Mouse (Mus musculus): ENCODE results near the gene Gucy2d. TPM values are rescaled to one million over a fixed set of nuclear protein-coding genes. Genes with fewer than 3 reads are reported as not detected.

The Gucy2d gene
- polyA plus RNA-seq, 1 experiment from 2014 or later = not detected

GRCm38 (mm10) chr7:98415550-98415949 lies 24.7 kb upstream of the Gucy2d start:
- no peak overlapping the region for H3K4me2 ChIP-seq (ENCODE audit: low read depth, low read length, severe bottlenecking)
- DNase-seq (ENCODE audit: low spot score) (no peak), ATAC-seq (replicated peaks; ENCODE audit: low FRiP score) (no peak)
- H3K9me3 ChIP-seq (ENCODE audit: control insufficient read depth, low read length) = no peaks in the 10 kb centered on the region
- no peak overlapping the region for H3K27ac ChIP-seq (ENCODE audit: low read depth, low read length)
- no peak overlapping the region for H3K9ac ChIP-seq (ENCODE audit: low read length)
- 59% methylated on average over 3 of the region's 3 CpGs for WGBS
- H3K4me3 ChIP-seq (ENCODE audit: low read depth, low read length) = no peak overlapping the region
- no peaks in the 10 kb centered on the region; the same call in 1 of the 2 replicates for H3K4me1 ChIP-seq (replicated peaks; ENCODE audit: control insufficient read depth, insufficient read depth, low read length)
- no peaks in the 10 kb centered on the region for H3K27me3 ChIP-seq (ENCODE audit: control insufficient read depth, insufficient read depth, low read length)
- H3K36me3 ChIP-seq (ENCODE audit: control insufficient read depth, insufficient read depth, low read length) = no peaks in the 10 kb centered on the region

- ATAC-seq (replicated peaks; ENCODE audit: low FRiP score) = no peak
- no peak for DNase-seq (ENCODE audit: low spot score)
- H3K9ac ChIP-seq (ENCODE audit: low read length) = no peak overlapping the region
- no peaks in the 10 kb centered on the region; the same call in 1 of the 2 replicates for H3K4me1 ChIP-seq (replicated peaks; ENCODE audit: control insufficient read depth, insufficient read depth, low read length)
- no peaks in the 10 kb centered on the region for H3K27me3 ChIP-seq (ENCODE audit: control insufficient read depth, insufficient read depth, low read length)
- no peak overlapping the region for H3K4me2 ChIP-seq (ENCODE audit: low read depth, low read length, severe bottlenecking)
- no peaks in the 10 kb centered on the region for H3K9me3 ChIP-seq (ENCODE audit: control insufficient read depth, low read length)
- H3K36me3 ChIP-seq (ENCODE audit: control insufficient read depth, insufficient read depth, low read length) = no peaks in the 10 kb centered on the region
- no peak overlapping the region for H3K4me3 ChIP-seq (ENCODE audit: low read depth, low read length)
- H3K27ac ChIP-seq (ENCODE audit: low read depth, low read length) = no peak overlapping the region
- WGBS = 71% methylated on average over 4 of the region's 4 CpGs
These were observed 24.2 kb upstream of the Gucy2d start for GRCm38 (mm10) chr7:98416020-98416419.

DNA sequence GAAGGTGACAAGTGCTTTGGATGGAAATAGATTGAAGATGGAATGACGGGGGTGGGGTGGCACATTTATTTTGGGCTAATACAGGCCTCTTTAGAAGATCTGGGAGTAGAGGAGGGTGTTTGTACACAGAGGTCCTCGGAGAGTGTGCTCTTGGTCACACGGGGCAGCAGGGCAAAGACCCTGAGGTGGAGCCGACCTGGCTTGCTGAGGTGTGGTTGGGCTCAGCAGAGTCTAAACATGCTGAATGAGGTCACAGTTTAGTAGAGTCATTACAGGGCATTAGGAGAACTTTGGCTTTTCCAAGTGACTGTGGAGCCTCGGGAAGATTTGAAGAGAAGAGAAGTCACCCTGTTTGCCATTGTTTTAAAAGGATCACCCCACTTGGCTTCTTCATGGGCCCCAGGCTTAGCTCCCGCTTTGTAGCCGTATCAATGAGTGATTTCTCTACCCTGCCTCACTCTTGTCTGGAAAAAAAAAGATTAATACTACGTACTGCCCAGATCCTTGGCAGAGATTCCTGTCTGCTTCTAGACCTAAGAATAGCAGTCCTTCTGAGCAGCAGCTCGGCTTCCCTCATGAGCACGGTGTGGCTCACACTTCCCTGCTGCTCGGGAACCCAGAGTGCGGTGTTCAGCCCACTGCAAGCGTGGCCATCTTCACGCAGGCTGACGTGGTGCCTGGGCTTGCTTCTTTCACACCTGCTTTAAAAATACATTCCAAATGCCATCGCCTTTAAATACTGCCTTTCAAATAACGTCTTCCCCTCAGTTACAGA lies 22.0 kb upstream of the Gucy2d start:
- Histone ChIP-seq H3K9me3 (ENCODE audit: control insufficient read depth, low read length) (no peaks in the 10 kb centered on the region; the same call in 1 of the 2 replicates), H3K4me1 (replicated peaks; ENCODE audit: control insufficient read depth, insufficient read depth, low read length) (no peaks in the 10 kb centered on the region; the same call in 1 of the 2 replicates), H3K27me3 (ENCODE audit: control insufficient read depth, insufficient read depth, low read length) (no peaks in the 10 kb centered on the region), H3K4me2 (ENCODE audit: low read depth, low read length, severe bottlenecking) (no peak overlapping the region), H3K9ac (ENCODE audit: low read length) (no peak overlapping the region), H3K36me3 (ENCODE audit: control insufficient read depth, insufficient read depth, low read length) (no peaks in the 10 kb centered on the region), H3K27ac (ENCODE audit: low read depth, low read length) (no peak overlapping the region), H3K4me3 (ENCODE audit: low read depth, low read length) (no peak overlapping the region)
- ATAC-seq (replicated peaks; ENCODE audit: low FRiP score) = no peak
- DNase-seq (ENCODE audit: low spot score) = no peak
- WGBS = 84% methylated on average over 17 of the region's 17 CpGs

DNA sequence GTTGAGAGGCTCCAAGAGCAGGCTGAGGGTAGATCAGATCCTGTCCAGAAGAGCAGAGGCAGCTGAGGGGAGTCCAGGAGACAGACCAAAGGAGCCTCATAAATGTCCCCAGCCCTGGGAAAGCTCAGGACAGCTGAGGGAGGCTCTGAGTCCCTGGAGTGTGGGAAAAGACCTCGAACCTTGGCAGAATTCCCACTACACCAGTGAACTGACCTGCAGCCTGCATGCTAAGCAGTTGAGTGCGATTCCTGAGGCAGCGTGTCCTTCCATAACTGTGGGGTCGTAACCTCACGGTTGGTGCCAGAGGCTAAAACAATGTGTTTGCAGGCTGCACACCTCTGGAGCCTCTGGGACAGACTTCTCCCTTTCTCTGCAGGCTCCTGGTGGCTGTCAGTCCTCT lies 20.9 kb upstream of the Gucy2d start:
- 69% methylated on average over 5 of the region's 5 CpGs for WGBS
- DNase-seq (ENCODE audit: low spot score) = no peak

GRCm38 (mm10) chr7:98423546-98423945 lies 16.7 kb upstream of the Gucy2d start:
- ATAC-seq (replicated peaks; ENCODE audit: low FRiP score) (no peak), DNase-seq (ENCODE audit: low spot score) (no peak)
- Histone ChIP-seq H3K4me2 (ENCODE audit: low read depth, low read length, severe bottlenecking) (no peak overlapping the region), H3K27me3 (ENCODE audit: control insufficient read depth, insufficient read depth, low read length) (no peaks in the 10 kb centered on the region), H3K4me3 (ENCODE audit: low read depth, low read length) (no peak overlapping the region), H3K9ac (ENCODE audit: low read length) (no peak overlapping the region), H3K4me1 (replicated peaks; ENCODE audit: control insufficient read depth, insufficient read depth, low read length) (no peaks in the 10 kb centered on the region; the same call in 1 of the 2 replicates), H3K27ac (ENCODE audit: low read depth, low read length) (no peak overlapping the region), H3K36me3 (ENCODE audit: control insufficient read depth, insufficient read depth, low read length) (no peaks in the 10 kb centered on the region), H3K9me3 (ENCODE audit: control insufficient read depth, low read length) (no peaks in the 10 kb centered on the region; the same call in 1 of the 2 replicates)
- WGBS = 77% methylated on average over 11 of the region's 11 CpGs

More for the DNA sequence above, 20.9 kb upstream of the Gucy2d start:
- Histone ChIP-seq H3K9me3 (ENCODE audit: control insufficient read depth, low read length) (no peaks in the 10 kb centered on the region; the same call in 1 of the 2 replicates), H3K4me1 (replicated peaks; ENCODE audit: control insufficient read depth, insufficient read depth, low read length) (no peaks in the 10 kb centered on the region; the same call in 1 of the 2 replicates), H3K9ac (ENCODE audit: low read length) (no peak overlapping the region), H3K4me3 (ENCODE audit: low read depth, low read length) (no peak overlapping the region), H3K27me3 (ENCODE audit: control insufficient read depth, insufficient read depth, low read length) (no peaks in the 10 kb centered on the region), H3K4me2 (ENCODE audit: low read depth, low read length, severe bottlenecking) (no peak overlapping the region), H3K27ac (ENCODE audit: low read depth, low read length) (no peak overlapping the region), H3K36me3 (ENCODE audit: control insufficient read depth, insufficient read depth, low read length) (no peaks in the 10 kb centered on the region)
- ATAC-seq (replicated peaks; ENCODE audit: low FRiP score) = no peak

DNA sequence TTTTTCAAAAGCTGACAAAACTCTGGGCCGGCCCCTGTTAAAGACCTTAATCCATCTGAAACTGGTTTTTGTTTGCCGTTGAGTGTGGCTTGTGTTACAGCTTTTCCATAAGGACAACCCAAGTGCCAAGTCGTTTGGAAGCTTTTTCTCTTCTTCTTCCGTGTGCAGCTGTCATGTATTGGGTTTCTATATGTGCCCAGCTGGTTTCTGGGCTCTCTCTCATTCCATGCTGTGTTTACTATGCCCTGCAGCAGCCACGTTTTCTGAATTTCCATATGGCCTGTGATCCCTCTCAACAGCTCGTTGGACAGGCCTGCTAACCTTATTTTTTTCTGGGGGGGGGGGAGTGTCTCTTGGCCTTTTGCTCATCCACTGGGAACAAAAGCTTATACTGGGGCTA lies 15.8 kb upstream of the Gucy2d start:
- DNase-seq (ENCODE audit: low spot score) (no peak), ATAC-seq (replicated peaks; ENCODE audit: low FRiP score) (no peak)
- Histone ChIP-seq H3K9me3 (ENCODE audit: control insufficient read depth, low read length) (no peaks in the 10 kb centered on the region; the same call in 1 of the 2 replicates), H3K4me2 (ENCODE audit: low read depth, low read length, severe bottlenecking) (no peak overlapping the region), H3K27ac (ENCODE audit: low read depth, low read length) (no peak overlapping the region), H3K36me3 (ENCODE audit: control insufficient read depth, insufficient read depth, low read length) (no peaks in the 10 kb centered on the region), H3K4me3 (ENCODE audit: low read depth, low read length) (no peak overlapping the region), H3K27me3 (ENCODE audit: control insufficient read depth, insufficient read depth, low read length) (no peaks in the 10 kb centered on the region), H3K9ac (ENCODE audit: low read length) (no peak overlapping the region), H3K4me1 (replicated peaks; ENCODE audit: control insufficient read depth, insufficient read depth, low read length) (no peaks in the 10 kb centered on the region)
- 73% methylated on average over 6 of the region's 6 CpGs for WGBS

DNA sequence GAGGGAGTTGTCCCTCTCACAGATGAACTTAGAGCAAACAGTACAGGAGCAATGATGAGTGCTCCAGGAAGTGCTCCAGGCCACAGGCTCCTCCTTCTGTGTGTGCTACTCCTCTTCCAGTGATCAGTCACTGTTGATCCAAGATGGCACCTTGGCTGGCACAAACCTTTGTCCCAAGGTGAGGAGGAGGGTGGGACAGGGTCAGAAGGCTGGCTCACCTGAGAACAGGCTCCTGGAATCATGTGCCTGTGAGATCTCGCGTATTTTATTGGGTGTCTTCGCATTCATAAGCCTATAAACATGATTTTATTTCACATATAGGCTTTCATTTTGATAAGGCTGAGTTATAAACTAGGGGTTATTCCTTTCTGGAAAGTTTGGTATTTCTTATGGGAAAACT lies 14.7 kb upstream of the Gucy2d start:
- H3K27ac ChIP-seq (ENCODE audit: low read depth, low read length) = no peak overlapping the region
- H3K27me3 ChIP-seq (ENCODE audit: control insufficient read depth, insufficient read depth, low read length) = no peaks in the 10 kb centered on the region
- no peaks in the 10 kb centered on the region for H3K4me1 ChIP-seq (replicated peaks; ENCODE audit: control insufficient read depth, insufficient read depth, low read length)
- ATAC-seq (replicated peaks; ENCODE audit: low FRiP score) (no peak), DNase-seq (ENCODE audit: low spot score) (no peak)
- no peak overlapping the region for H3K9ac ChIP-seq (ENCODE audit: low read length)
- no peaks in the 10 kb centered on the region; the same call in 1 of the 2 replicates for H3K9me3 ChIP-seq (ENCODE audit: control insufficient read depth, low read length)
- H3K4me3 ChIP-seq (ENCODE audit: low read depth, low read length) = no peak overlapping the region
- H3K4me2 ChIP-seq (ENCODE audit: low read depth, low read length, severe bottlenecking) = no peak overlapping the region
- WGBS = 90% methylated on average over 3 of the region's 3 CpGs
- no peaks in the 10 kb centered on the region for H3K36me3 ChIP-seq (ENCODE audit: control insufficient read depth, insufficient read depth, low read length)

DNA sequence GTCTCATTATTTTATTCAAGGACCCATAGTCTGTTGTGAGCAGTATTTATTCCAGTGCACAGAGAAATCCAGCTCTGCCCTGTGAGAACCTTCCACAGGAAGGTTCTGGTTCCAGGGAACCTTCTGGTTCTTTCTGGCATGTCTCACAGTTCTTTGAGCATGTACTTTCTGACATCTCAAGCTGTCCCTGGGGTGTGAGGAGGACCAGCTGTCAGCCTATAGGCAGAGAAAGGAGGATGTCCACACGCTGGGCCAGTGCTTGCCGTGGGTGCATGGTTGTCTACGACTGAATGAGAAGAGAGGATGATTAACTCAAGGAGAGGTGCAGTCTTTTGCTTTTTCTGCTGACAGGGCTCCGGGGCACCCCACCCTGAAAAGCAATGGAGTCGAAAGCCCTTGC lies 13.6 kb upstream of the Gucy2d start:
- Histone ChIP-seq H3K27me3 (ENCODE audit: control insufficient read depth, insufficient read depth, low read length) (no peaks in the 10 kb centered on the region), H3K4me1 (replicated peaks; ENCODE audit: control insufficient read depth, insufficient read depth, low read length) (no peaks in the 10 kb centered on the region), H3K4me3 (ENCODE audit: low read depth, low read length) (no peak overlapping the region), H3K4me2 (ENCODE audit: low read depth, low read length, severe bottlenecking) (no peak overlapping the region), H3K9ac (ENCODE audit: low read length) (no peak overlapping the region), H3K9me3 (ENCODE audit: control insufficient read depth, low read length) (no peaks in the 10 kb centered on the region; the same call in 1 of the 2 replicates), H3K36me3 (ENCODE audit: control insufficient read depth, insufficient read depth, low read length) (no peaks in the 10 kb centered on the region), H3K27ac (ENCODE audit: low read depth, low read length) (no peak overlapping the region)
- no peak for ATAC-seq (replicated peaks; ENCODE audit: low FRiP score)
- no peak for DNase-seq (ENCODE audit: low spot score)
- WGBS = 88% methylated on average over 5 of the region's 5 CpGs

Data from forebrain, embryonic 11.5 days (tissue).